Mouse (Mus musculus) CD8-positive naive resting alpha-beta T cell, adult 2 months (primary cell): ENCODE measurements around the gene Dennd2c.
"Not testable (repeated sequence)": the region's sequence is repeated elsewhere in the genome, so short reads cannot be mapped to it uniquely, and the experiment has no call there.

Experiments used
- DNase-seq, 2 experiments: peaks; one replicate each; pipeline ENCODE4 v3.0.0; 2022; ENCODE audit warnings: low read depth in 2 of 2, low spot score in 2 of 2

Gene Dennd2c

GRCm38 (mm10) chr3:103211101-103211500 lies 108.7 kb downstream of the Dennd2c start:
- no peak for DNase-seq

DNA sequence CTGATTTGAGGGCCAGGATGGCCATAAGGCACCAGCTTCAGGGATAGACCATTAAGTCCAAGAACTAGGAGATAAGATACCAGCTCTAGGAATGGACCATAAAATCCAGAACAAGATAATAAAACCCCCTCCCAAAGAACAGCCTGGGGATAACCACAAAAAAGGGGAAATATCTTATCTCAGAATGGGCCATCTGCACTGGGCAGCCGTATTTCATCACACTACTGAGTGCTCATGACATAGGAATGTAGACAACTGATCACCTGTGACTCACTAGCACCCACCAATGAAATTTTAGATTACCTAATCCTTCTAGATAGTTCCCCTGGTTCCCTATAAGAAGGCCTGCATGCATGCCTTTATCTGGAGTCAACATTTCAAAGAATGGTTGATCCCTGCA lies 109.7 kb downstream of the Dennd2c start:
- no peak for DNase-seq

DNA sequence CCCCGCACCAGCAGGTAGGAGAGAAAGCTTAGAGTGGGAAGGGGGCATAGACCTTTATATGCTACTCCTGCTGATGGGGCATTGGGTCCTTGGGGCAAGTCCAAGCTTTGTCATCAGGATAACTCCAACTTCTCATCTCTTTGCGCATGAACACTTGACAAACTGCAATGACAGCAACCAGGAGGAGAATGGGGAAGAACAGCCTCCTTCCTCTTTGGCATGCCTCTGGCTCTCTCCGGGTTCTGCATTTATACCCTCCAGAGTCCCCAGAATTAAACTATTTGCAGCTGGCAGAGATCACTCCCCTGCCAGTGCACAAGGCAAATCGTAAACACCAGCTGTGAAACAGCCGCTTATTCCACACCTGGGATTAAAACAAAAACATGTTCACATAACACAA lies 111.1 kb downstream of the Dennd2c start:
- DNase-seq = no peak

GRCm38 (mm10) chr3:103214593-103215285 lies 112.3 kb downstream of the Dennd2c start:
- no peak for DNase-seq

DNA sequence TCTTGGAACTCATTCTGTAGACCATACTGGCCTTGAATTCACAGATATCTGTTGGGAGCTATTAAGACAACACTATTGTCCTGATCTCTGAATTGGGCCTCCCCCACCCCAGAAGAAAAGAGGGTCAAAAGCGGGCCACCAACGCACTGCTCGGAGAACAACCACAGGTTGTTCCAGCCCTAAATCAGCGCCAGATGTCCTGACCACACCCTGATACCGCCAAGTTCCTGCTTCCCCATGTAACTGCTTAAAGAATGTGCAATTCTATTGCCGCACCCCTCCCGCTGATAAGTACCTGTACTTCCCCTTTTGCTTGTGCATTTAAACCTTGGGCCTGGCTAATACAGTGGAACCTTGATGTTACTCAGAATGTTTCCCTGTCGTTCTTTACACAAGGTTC lies 113.0 kb downstream of the Dennd2c start:
- DNase-seq = not testable (repeated sequence)
